Mouse (Mus musculus): ENCODE results near the gene Pklr. TPM values are rescaled to one million over a fixed set of nuclear protein-coding genes. Genes with fewer than 3 reads are reported as not detected.
A peak's percentile ranks its signal among the peaks of the same experiment; 100 is the strongest.
"Not testable (repeated sequence)": the region's sequence is repeated elsewhere in the genome, so short reads cannot be mapped to it uniquely, and the experiment has no call there.

Gene Pklr
- polyA plus RNA-seq, 1 experiment from 2014 or later = 0.43 TPM

- peaks cover 17% of the 10 kb centered on the region for H3K4me1 ChIP-seq
- H3K9ac ChIP-seq = no peak overlapping the region
- no peak overlapping the region for H3K27ac ChIP-seq
- H3K4me3 ChIP-seq = no peak overlapping the region
- H3K4me2 ChIP-seq (replicated peaks) = no peak overlapping the region
- ATAC-seq (ENCODE audit: low FRiP score, low read depth) = no peak
- no peaks in the 10 kb centered on the region for H3K27me3 ChIP-seq (replicated peaks)
- 86% methylated on average over 8 of the region's 8 CpGs for WGBS
- H3K9me3 ChIP-seq = no peaks in the 10 kb centered on the region
- H3K36me3 ChIP-seq = no peaks in the 10 kb centered on the region; the same call in 1 of the 2 replicates
These were observed 21.0 kb downstream of the Pklr start for GRCm38 (mm10) chr3:89156951-89157350.

DNA sequence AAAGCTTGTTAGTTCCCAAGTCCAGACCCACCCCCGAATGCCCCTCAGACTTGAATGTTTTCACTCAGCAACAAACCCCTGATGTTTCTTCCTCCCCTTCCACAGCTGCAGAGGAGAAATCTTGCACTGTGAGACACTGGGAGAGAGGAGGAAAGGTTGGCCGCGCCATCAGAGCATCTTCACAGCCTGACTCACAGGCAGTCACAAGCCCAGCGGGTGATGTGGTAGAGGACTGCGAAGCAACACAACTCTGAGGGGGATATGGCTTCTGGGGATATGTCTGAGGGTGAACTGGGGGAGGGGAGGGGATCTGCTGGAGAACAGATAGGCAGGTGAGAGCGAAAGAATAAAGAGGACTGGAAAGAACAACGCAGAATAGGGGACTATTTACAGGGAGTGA lies 22.7 kb downstream of the Pklr start:
- Histone ChIP-seq H3K9ac (peak overlapping the region; percentile 67), H3K36me3 (no peaks in the 10 kb centered on the region), H3K4me3 (peak overlapping the region; percentile 65), H3K9me3 (no peaks in the 10 kb centered on the region), H3K27me3 (replicated peaks) (no peaks in the 10 kb centered on the region), H3K4me2 (replicated peaks) (peak overlapping the region; percentile 92), H3K27ac (no peak overlapping the region), H3K4me1 (peaks cover 17% of the 10 kb centered on the region)
- no peak for ATAC-seq (ENCODE audit: low FRiP score, low read depth)
- WGBS = 27% methylated on average over 7 of the region's 7 CpGs

- H3K9me3 ChIP-seq = no peaks in the 10 kb centered on the region
- peak overlapping the region; percentile 67 for H3K9ac ChIP-seq
- no peaks in the 10 kb centered on the region for H3K36me3 ChIP-seq
- peaks cover 22% of the 10 kb centered on the region for H3K4me1 ChIP-seq
- no peak overlapping the region for H3K27ac ChIP-seq
- WGBS = 0% methylated on average over 13 of the region's 13 CpGs
- peak overlapping the region; percentile 92 for H3K4me2 ChIP-seq (replicated peaks)
- H3K27me3 ChIP-seq (replicated peaks) = no peaks in the 10 kb centered on the region
- peak overlapping the region; percentile 65 for H3K4me3 ChIP-seq
- ATAC-seq (ENCODE audit: low FRiP score, low read depth) = peak; percentile 31; the same call in 1 of the 2 replicates
These were observed 23.3 kb downstream of the Pklr start for GRCm38 (mm10) chr3:89159211-89159610.

DNA sequence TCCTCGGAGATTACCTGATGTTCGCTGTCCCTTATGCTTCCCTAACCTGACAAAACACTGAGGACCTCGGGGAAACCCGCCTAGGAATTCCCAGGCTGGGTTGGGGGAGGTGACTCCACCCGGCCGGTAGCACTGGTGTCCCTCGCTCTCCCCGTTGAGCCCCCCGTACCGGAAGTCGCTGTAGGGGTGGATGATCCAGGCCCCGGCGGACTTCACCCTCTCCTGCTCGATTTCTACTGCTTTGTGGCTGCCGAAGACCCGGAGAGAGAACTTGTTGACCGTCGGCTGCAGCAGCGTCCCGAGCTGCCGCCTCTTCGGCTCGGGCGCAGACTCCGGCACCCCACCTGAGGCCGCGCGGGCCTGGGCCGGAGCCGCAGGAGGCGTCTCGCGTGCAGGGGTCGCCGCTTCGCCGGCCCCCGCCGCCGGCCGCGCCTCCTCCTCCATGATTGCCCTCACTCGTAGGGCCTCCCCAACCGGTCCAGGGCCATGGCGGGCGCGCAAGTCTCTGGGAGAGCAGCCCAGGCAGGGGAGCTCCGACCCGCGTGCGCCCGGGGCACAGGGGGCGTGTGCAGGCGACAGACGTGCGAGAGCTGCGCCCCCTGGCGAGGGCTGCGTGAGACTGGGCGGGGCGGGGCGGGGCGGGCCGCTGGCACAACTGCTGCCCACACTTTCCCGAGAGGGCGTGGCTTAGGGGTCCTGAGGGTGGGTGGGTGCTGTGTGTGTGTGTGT lies 23.8 kb downstream of the Pklr start, which contains the start of gene Hcn3:
Gene Hcn3, minus strand, starts transcription at position 581 of the 729 bp plus-strand sequence.
- H3K27me3 ChIP-seq (replicated peaks) = no peaks in the 10 kb centered on the region
- peak; percentile 81 for ATAC-seq (ENCODE audit: low FRiP score, low read depth)
- H3K4me3 ChIP-seq = peak within 1 kb of the TSS; percentile 65
- no peaks in the 10 kb centered on the region for H3K9me3 ChIP-seq
- WGBS = under 1% methylated on average over 66 of the region's 66 CpGs
- H3K9ac ChIP-seq = peak within 1 kb of the TSS; percentile 67
- peaks cover 23% of the 10 kb centered on the region for H3K4me1 ChIP-seq
- H3K36me3 ChIP-seq = no peaks in the 10 kb centered on the region
- H3K27ac ChIP-seq = no peak within 1 kb of the TSS
- H3K4me2 ChIP-seq (replicated peaks) = peak within 1 kb of the TSS; percentile 92

GRCm38 (mm10) chr3:89161207-89161606 lies 25.3 kb downstream of the Pklr start:
- not testable (repeated sequence) for ATAC-seq (ENCODE audit: low FRiP score, low read depth); H3K4me2 ChIP-seq (replicated peaks); H3K27me3 ChIP-seq (replicated peaks)

GRCm38 (mm10) chr3:89161786-89162185 lies 25.8 kb downstream of the Pklr start:
- ATAC-seq (ENCODE audit: low FRiP score, low read depth) = no peak
- Histone ChIP-seq H3K9ac (no peak overlapping the region), H3K27ac (no peak overlapping the region), H3K9me3 (no peaks in the 10 kb centered on the region), H3K4me1 (peaks cover 34% of the 10 kb centered on the region), H3K27me3 (replicated peaks) (no peaks in the 10 kb centered on the region), H3K4me2 (replicated peaks) (no peak overlapping the region), H3K4me3 (no peak overlapping the region), H3K36me3 (peaks cover under 1% of the 10 kb centered on the region)
- WGBS = 80% methylated on average over 4 of the region's 4 CpGs

More at GRCm38 (mm10) chr3:89161207-89161606, 25.3 kb downstream of the Pklr start:
- H3K9me3 ChIP-seq, H3K27ac ChIP-seq, H3K4me3 ChIP-seq, H3K9ac ChIP-seq, H3K36me3 ChIP-seq: not testable (repeated sequence)
- peaks cover 32% of the 10 kb centered on the region for H3K4me1 ChIP-seq

- no peaks in the 10 kb centered on the region for H3K27me3 ChIP-seq (replicated peaks)
- ATAC-seq (ENCODE audit: low FRiP score, low read depth) = no peak
- no peak overlapping the region for H3K4me3 ChIP-seq
- no peak overlapping the region for H3K4me2 ChIP-seq (replicated peaks)
- 73% methylated on average over 1 of the region's 1 CpGs for WGBS
- H3K36me3 ChIP-seq = peaks cover 12% of the 10 kb centered on the region
- H3K27ac ChIP-seq = no peak overlapping the region
- H3K4me1 ChIP-seq = peaks cover 35% of the 10 kb centered on the region
- H3K9me3 ChIP-seq = no peaks in the 10 kb centered on the region
- H3K9ac ChIP-seq = no peak overlapping the region
These were observed 27.2 kb downstream of the Pklr start for GRCm38 (mm10) chr3:89163123-89163522.

DNA sequence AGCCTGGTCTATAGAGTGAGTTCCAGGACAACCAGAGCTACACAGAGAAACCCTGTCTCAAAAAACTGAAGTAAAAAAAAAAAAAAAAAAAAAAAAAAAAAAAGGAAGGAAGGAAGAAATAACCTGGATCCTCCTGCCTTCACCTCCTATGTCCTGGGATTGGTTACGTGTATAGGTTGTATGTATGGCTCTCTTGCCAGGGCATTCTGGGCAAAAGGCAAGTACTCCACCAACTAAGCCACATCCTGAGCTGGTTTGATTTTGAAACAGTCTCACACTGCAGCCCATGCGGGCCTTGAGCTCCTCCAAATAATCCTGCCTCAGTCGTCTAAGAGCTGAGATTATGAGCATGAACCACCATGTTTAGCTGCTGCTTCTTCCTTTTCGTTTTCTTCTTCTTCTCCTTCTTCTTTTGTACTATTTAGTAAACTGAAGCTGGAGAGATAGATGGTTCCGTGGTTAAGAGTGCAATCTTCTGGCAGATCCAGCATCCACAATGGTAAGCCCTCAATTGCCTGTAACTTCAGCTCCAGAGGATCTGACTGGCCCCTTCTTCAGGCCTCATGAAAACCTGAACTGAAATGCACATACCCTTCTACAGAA lies 27.8 kb downstream of the Pklr start:
- H3K27me3 ChIP-seq (replicated peaks) = no peaks in the 10 kb centered on the region
- peak overlapping the region; percentile 60 for H3K4me2 ChIP-seq (replicated peaks)
- H3K4me3 ChIP-seq = peak overlapping the region; percentile 84; the same call in 1 of the 2 replicates
- ATAC-seq (ENCODE audit: low FRiP score, low read depth) = no peak
- H3K9ac ChIP-seq = peak overlapping the region; percentile 94; the same call in 1 of the 2 replicates
- H3K4me1 ChIP-seq = peaks cover 29% of the 10 kb centered on the region
- H3K36me3 ChIP-seq = peaks cover 18% of the 10 kb centered on the region
- H3K27ac ChIP-seq = no peak overlapping the region
- H3K9me3 ChIP-seq = no peaks in the 10 kb centered on the region
- 79% methylated on average over 5 of the region's 5 CpGs for WGBS

- no peaks in the 10 kb centered on the region for H3K27me3 ChIP-seq (replicated peaks)
- H3K36me3 ChIP-seq = peaks cover 28% of the 10 kb centered on the region
- peak; percentile 94 for ATAC-seq (ENCODE audit: low FRiP score, low read depth)
- under 1% methylated on average over 79 of the region's 79 CpGs for WGBS
- H3K4me3 ChIP-seq = peak within 1 kb of the TSS; percentile 84
- peak within 1 kb of the TSS; percentile 60 for H3K4me2 ChIP-seq (replicated peaks)
- H3K4me1 ChIP-seq = peaks cover 21% of the 10 kb centered on the region
- H3K27ac ChIP-seq = peak within 1 kb of the TSS; percentile 83
- peak within 1 kb of the TSS; percentile 94 for H3K9ac ChIP-seq
- no peaks in the 10 kb centered on the region for H3K9me3 ChIP-seq
These were observed 28.7 kb downstream of the Pklr start, which contains the start of gene Clk2 for GRCm38 (mm10) chr3:89164506-89165267. Gene Clk2 (plus strand): TSS chr3:89164795.

- Histone ChIP-seq H3K27me3 (replicated peaks) (no peaks in the 10 kb centered on the region), H3K9ac (peak overlapping the region; percentile 94), H3K4me1 (peaks cover 21% of the 10 kb centered on the region), H3K4me3 (peak overlapping the region; percentile 84), H3K4me2 (replicated peaks) (peak overlapping the region; percentile 60), H3K9me3 (no peaks in the 10 kb centered on the region), H3K36me3 (peaks cover 34% of the 10 kb centered on the region), H3K27ac (peak overlapping the region; percentile 83; the same call in 1 of the 2 replicates)
- 25% methylated on average over 12 of the region's 12 CpGs for WGBS
- no peak for ATAC-seq (ENCODE audit: low FRiP score, low read depth)
These were observed 29.4 kb downstream of the Pklr start for GRCm38 (mm10) chr3:89165268-89165870.

GRCm38 (mm10) chr3:89166945-89167344 lies 31.0 kb downstream of the Pklr start:
- H3K36me3 ChIP-seq = peaks cover 48% of the 10 kb centered on the region
- H3K27ac ChIP-seq = no peak overlapping the region
- H3K4me3 ChIP-seq = no peak overlapping the region
- H3K9ac ChIP-seq = no peak overlapping the region
- H3K9me3 ChIP-seq = no peaks in the 10 kb centered on the region
- peaks cover 21% of the 10 kb centered on the region for H3K4me1 ChIP-seq
- no peak for ATAC-seq (ENCODE audit: low FRiP score, low read depth)
- no peaks in the 10 kb centered on the region for H3K27me3 ChIP-seq (replicated peaks)
- 94% methylated on average over 19 of the region's 19 CpGs for WGBS
- H3K4me2 ChIP-seq (replicated peaks) = 0 out of 2 replicates have a peak overlapping the region, but pooled peaks have one; percentile 12
